Mouse (Mus musculus) liver, postnatal 0 days (tissue): Measurements from ENCODE around the gene Mrpl52.

Experiments
- CTCF ChIP-seq: sonication (generic); IDR thresholded peaks from 2 replicates; pipeline ENCODE4 v1.5.1; 2016; ENCODE audit warnings: antibody characterized with exemption, low read depth
- EP300 ChIP-seq: IDR thresholded peaks from 2 replicates; pipeline ENCODE4 v1.6.1; 2016; ENCODE audit warnings: antibody characterized with exemption, low read depth, mild to moderate bottlenecking

DNA sequence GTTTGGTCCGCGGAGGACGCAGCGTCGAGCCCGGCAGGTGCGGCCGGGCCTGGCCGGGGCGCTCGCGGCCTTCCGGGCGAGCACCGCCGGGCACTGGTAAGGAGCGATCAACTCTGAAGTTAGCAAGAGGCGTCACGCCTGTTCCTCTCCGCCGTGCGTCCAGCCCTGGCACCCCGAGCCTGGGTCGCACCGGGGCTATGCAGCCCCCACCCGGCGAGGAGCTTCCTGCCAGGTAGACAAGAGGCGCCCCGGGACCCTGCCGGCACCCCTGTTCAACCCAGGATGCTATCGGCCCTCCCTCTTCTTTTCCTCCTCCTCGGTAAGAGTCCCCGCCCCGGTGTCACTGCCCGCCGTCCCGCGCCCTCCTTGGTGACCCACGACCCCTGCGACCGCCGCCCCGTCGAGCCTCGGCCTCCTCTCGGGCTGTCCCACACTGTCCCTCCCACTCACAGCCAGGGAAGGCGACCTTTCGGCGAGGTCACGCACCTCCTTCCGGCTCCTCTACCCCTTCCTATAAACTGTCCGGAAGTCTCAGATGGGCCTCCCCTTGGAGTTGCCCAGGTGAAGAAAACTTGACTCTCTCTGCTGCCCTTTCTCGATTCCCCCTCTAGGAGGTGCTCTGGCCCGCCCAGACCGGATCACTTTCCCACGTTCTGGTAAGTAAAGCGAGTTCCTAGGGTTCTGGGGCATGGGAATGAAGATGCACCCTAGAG is 37.7 kb downstream of the Mrpl52 start:
- TF ChIP-seq CTCF (peak; percentile 83), EP300 (no peak; the same call in 1 of the 2 replicates)
